Mouse (Mus musculus): Measurements from ENCODE around the gene Sumo1.

DNA sequence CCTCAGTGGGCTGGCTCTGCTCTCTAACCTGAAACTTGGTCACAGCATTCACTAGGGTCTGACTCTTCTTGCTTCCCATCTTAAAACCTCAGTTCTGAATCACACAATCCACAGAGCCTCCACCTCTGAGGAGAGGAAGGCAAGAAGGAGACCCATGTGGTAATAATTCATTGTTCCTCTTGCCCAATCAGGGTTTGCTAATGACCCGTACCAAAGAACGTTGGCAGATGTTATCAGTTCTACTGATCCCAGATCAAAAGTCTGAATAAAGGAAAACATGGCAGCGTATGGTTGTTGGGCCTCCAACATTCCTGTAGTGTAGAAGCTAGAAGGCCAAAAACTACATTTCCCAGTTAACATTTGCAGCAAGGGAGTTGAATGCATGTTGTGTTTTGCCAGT lies 99.1 kb downstream of the Sumo1 start:
- TF ChIP-seq CTCF (IDR thresholded peaks at IDR 0.05 in 2 of 3, conservative IDR thresholded peaks at IDR 0.05 in 1 of 3; ENCODE audit: control insufficient read depth in 1 of 3, insufficient read depth in 1 of 3, low read depth in 2 of 3, low read length in 3 of 3, poor library complexity in 1 of 3, severe bottlenecking in 1 of 3) (no peak), NELFE (IDR thresholded peaks at IDR 0.05; ENCODE audit: low read depth, low read length) (no peak), GATA1 (IDR thresholded peaks at IDR 0.05; ENCODE audit: low read depth, low read length) (no peak), E2F4 (IDR thresholded peaks at IDR 0.05; ENCODE audit: borderline replicate concordance, low read depth, low read length) (no peak), EP300 (IDR thresholded peaks at IDR 0.05; ENCODE audit: low read depth in 1 of 2, low read length in 2 of 2) (no peak), JUND (IDR thresholded peaks at IDR 0.05; ENCODE audit: low read depth, low read length) (no peak), RAD21 (IDR thresholded peaks at IDR 0.05; ENCODE audit: low read depth, low read length) (no peak), POLR2A (IDR thresholded peaks at IDR 0.05; ENCODE audit: control insufficient read depth in 1 of 2, insufficient read depth in 1 of 2, low read depth in 1 of 2, low read length in 2 of 2, poor library complexity in 1 of 2) (no peak), USF1 (IDR thresholded peaks at IDR 0.05; ENCODE audit: low read depth, low read length) (no peak)
